Mouse (Mus musculus): ENCODE results near the gene Il10ra.

Il10ra gene

DNA sequence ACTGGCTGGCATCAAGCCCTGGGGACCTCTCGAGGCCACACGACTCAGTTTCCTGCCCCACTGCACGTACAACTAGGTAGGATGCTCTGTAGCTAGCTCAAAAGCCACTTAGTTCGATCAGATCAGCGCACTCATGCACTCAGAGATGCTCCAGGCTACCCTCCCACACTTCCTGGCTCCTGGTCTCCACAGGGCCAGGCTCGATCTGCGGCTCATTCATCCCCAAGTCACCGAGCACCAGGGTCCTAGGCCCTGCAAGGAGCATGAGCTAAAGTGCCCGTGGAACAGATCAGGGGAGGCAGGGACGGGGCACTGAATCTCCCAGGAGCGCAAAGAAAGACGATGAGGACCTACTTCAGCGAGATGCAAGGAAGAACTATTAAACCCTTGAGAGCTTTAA is 9.9 kb downstream of the Il10ra start:
- no peak for DNase-seq (ENCODE audit: low read depth)

DNA sequence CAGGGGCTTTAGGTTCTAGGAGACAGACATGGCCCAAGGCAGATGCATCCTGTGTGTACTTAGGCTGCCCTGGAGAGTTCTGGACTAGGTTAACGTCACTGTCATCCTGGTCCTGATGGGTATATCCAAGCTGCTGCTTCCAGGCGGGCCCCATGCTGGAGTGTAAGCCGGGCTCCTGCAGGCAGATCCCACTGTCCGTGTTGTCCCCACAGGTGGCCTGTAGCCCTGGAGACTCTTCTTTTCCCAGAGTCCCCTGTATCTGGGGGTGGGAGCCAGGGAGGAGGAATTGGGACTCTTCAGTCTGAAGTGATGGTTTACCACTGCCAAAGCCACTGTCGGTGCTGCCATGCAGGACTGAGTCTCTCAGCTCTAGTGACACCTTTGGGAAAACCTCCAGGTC is 13.0 kb downstream of the Il10ra start:
- DNase-seq (ENCODE audit: low read depth): no peak

DNA sequence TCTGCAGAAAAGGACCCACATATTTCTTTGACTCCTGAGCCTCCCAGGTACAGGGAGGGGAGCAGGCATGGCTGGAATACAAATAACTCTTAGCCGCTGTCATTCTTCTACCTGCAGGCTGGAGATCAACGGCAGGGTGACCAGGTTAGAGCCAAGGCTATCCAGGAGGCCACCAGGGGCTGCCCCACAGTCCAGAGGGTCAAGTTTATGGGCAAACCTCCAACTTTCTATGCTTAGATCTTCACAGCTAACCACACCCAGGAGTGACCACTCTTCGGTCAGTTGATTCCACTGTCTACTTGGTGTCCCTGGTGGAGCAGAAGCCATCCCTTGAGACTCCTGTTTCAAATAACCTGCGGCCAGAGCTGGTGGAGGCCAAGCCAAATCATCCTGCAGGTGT is 13.5 kb downstream of the Il10ra start:
- no peak for DNase-seq (ENCODE audit: low read depth)

DNA sequence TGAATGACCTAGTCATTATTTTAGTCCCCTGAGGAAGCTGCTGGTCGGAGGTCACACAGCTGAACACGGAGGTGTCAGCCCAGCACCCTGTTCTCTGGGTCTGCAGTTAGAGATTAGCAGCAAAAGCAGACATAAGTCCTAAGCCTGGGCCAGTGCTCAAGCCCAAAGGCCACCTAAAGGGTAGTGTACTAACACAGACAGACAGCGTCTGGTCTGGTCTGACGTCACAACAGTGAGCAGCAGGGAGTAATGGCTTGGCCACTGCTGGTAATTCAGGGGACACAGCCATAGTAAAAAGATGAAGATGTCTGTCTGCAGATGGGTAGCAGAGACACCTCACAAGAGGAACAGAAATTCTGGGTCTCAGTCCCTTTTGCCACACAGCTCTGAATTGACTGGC is 14.3 kb downstream of the Il10ra start:
- no peak for DNase-seq (ENCODE audit: low read depth)

DNA sequence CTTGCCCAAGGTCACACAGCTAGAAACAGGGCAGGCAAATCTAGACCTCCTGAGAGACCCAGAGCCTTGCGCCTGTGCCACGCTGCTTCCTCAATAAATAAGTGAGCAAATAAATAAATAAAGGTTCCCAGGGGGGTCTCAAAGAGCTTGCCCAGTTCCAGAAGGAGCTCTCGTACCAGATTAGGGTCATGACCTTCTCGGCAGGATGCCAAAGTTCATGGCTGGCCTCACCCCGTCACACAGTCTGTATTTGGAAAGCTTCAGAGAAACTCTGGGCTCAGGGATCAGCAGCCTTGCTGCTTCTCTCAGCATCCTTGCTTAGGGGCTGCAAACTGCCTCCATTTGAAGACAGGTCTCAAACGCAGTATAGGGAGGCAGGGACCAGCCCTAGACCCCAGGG is 14.9 kb downstream of the Il10ra start:
- no peak for DNase-seq (ENCODE audit: low read depth)

DNA sequence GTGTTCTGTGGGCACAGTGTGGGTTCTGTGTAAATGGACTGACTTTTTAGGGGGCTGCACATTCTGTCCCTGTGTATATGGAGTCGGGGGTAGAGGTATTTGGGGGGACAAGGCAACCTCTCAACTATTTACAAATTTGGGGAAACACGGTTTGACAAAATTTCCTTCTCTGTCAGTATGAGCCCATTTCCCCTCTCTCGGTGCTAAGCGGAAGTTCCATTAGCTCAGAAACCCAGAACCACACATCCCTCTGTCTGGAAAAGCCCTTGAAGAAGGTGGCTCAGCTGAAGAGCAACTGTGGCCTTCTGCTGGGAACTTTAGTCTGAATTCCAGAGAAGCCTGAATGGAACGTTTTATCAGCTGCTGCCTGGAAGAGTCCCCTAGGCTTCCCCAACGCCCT is 16.6 kb downstream of the Il10ra start:
- no peak for DNase-seq (ENCODE audit: low read depth)

DNA sequence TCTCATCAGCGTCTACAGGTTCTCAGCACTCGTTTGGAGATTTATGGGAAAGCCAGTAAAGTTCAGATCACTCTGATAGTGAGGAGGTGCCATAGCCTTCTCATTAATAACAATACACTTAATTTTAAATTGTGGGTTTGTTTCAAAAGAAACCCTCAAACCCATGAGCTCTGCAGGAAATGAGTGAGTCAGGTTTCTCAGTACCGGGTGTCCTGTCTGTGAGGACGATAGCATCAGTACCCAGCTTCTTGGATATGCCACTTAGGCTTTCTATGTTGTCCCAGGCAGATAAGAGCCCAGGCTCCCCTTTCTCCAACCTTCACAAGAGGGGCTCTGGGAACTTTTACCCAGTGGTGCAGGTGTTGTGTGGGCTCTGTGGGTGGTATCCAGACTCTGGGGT is 17.0 kb downstream of the Il10ra start:
- no peak for DNase-seq (ENCODE audit: low read depth)

DNA sequence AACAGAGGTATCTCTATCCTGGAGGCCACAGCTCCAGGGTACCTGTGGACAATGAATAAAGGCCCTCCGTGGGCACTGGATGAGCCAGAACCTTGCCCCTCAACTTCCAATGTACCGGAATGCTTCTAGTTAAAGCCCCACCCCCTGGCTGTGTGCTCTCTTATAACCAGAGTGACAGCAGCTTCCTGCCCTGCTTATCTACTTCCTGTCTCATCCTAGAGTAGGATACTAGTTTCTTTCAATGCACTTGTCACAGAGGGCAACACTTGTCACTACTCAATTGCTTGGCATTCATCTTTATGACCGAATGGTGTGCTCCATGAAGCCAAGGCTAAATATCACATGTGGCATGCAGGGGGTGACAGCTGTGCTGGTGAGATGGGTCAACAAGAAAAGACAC is 17.7 kb downstream of the Il10ra start:
- DNase-seq (ENCODE audit: low read depth): no peak

DNA sequence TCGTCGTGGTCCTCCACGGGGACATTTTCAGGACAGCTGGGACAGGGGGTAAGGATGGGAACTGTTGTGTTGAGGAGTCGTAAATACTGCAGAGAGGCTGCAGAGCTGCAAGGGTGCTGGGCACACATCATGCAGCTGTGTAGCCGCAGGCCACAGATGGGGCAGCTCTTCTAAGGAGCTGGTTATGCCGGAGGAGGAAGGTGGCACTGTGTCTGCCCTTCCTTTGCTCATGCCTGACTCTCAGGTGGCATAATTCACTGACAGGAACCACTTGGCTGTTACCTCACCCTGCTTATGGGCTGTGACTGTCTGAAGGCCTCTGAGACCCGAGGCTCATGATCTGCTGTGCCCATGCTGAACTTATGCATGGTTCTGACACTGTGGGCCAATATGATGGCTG is 18.6 kb downstream of the Il10ra start:
- DNase-seq (ENCODE audit: low read depth): no peak

DNA sequence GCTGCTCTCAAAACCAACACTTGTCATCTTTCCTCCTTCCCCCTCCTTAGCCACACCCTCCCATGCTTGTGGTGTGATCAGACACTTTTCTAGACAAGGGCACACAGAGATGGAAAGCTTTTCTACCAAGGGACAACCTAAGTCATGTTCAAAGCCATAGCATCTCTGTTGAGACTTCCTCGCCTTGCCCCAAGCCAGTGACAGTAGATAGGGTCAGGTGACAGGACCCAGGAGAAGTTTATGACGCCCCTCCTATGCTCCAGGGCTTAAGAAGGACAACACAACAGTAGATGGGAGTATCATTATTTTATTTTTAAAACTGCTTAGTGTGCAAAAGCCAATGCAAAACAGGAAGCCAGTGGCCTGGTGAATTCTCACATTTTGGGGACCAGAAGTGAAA is 21.4 kb downstream of the Il10ra start:
- DNase-seq (ENCODE audit: low read depth): no peak

DNA sequence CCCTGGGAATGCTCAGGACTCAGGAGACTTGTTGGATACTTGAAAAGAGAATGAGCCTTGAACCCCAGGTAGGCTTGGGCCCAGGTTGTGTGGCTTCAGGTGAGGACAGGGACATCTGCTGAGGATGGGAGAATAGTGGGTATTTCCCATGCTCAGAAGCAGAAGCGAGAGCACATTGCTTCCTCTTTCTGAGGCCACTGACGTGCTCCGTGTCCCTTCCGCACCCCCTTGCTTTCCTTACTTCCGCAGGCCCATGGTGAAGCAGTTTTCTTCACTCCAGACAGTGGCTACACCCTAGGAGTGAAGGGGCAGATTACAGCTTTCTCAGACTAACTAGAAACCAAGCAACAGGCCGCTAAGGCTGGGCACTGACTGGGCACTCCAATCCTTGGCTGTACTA is 22.9 kb downstream of the Il10ra start:
- DNase-seq (ENCODE audit: low read depth): no peak

DNA sequence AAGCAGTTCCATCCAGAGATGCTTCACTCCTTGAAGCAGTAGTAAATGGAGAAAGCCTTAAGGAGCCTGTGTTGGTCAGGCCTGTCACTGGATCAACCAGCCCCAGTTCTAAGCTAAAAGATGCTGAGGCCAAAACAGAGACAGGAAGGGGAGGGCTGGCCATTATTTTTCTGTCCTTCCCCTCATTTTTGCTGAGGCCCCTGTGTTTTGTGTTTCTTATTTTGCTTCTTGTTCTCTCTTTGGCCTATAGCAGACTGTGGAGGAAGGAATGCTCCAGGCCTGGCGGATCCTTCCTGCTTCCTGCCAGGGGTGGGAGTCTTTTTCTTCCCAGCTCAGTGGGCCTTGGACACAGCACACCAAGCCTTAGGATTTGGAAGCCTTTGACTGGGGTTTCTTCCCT is 23.5 kb downstream of the Il10ra start:
- DNase-seq (ENCODE audit: low read depth): no peak

DNA sequence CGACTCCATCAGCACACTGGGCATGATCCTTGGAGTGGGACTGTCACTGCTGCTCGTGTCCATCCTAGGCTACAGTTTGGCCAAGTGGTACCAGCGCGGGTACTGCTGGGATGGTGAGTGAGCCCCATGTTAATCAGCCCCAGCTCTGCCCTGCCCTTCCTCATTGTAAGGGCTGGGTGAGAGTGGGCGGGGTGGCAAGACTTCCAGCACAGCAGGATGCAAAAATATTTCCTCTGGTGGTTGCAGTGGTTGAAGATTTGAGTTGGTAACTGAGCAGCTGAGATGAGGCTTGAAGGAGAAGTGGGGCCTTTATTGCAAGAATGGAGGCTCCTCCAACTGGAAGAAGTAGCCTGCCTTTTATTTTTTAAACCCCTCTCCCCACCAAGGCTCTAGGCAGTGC is 27.6 kb downstream of the Il10ra start:
- no peak for DNase-seq (ENCODE audit: low read depth)

DNA sequence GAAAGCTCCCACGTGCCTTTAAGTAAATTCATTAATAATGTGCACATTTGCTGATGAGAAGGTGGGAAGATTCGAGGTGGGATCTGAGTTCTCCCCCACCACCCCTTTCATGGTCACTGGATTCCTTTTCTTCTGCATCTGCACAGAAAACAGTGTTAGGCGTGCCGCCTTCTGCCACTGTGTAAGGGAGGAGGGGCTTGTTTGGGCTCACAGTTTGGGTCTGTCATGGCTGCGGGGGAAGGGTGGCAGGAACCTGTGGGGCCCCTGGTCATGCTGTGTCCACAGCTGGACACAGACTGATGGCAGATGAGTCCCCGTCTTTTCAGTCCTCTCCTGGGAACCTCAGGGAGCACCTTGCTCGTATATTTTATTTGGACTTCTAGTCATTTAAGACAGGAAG is 32.2 kb downstream of the Il10ra start:
- DNase-seq (ENCODE audit: low read depth): no peak

DNA sequence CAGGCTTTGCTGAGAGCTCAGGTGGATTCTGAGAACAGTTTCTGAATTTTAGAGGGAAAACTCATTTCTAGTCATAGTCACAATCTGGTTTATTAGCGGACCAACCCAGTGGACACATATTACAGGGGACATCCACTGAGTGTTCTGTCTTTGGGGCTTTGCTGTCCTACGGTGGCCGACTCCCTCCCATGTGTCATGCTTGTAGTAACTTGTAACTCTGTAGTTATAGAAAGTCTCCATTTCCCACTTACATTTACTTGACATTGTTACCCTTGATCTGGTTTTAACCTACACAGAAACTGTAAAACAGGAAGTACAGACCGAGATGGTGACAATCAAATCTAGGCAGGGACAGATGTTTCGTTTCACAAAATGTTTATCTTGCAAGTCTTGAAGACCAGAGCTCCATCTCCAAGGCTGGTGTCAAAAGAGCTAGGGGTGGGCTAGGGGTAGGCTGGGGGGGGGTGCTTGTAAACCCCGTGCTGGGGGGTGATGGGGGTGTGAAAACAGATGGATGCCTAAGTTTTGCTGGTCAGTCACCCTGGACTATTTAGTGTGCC is 33.2 kb downstream of the Il10ra start:
- DNase-seq (ENCODE audit: low read depth): no peak

DNA sequence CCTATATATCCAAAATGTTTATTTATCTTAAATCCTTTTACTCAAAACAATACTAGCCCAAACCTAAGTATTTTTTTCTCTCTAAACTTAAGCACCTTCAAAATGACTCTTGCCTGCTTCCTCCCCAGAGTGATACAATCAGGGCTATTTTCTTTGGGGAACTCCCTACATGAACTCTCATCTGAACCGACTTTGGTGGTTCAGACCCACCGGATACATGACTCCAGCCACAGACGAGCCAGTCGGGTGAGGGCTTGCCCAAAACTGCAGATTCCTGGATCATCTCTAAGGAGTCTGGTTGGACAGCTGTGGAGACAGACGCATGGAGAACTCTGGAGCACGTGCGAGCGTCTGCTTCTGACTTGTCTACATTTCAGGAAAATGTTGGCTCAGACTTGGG is 39.6 kb downstream of the Il10ra start:
- DNase-seq (ENCODE audit: low read depth): no peak

DNA sequence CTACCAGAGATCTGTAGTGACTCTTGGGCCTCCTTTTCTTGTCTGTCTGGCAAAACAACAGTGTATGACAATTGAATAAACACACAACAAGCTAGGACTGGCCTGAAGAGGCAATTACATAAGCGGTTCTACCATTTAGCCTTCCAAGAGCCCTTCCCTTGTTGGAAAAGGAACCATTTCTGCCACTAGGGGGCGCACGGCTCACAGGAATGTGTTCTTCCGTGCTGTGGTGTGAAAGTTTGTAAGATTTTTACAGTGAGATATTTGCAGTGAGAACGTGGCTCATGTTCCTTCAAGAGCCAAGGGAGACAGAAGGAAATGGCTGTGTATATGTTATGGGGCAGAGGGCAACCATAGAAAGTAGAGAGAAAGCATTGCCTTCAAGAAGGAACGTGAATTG is 47.4 kb downstream of the Il10ra start:
- peak; percentile 82 for DNase-seq (ENCODE audit: low read depth)

DNA sequence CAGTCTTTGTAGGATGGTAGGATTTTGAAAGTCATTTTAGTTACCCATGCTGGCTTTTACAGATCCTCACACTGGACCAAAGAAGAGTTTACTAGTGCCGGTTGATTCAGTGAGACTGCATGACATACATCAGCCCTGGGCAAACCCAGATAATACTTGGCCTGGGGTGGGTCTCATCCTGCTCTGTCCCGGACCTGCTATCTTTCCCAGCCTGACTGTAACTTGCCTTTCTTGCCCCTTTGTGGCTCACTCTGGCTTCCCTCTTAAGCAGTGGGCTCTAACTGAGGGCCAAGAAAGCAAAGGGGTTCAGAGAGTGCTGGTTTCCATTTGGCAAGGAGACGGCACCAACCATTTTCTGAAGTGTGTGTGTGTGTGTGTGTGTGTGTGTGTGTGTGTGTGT is 49.3 kb downstream of the Il10ra start:
- DNase-seq (ENCODE audit: low read depth): no peak

DNA sequence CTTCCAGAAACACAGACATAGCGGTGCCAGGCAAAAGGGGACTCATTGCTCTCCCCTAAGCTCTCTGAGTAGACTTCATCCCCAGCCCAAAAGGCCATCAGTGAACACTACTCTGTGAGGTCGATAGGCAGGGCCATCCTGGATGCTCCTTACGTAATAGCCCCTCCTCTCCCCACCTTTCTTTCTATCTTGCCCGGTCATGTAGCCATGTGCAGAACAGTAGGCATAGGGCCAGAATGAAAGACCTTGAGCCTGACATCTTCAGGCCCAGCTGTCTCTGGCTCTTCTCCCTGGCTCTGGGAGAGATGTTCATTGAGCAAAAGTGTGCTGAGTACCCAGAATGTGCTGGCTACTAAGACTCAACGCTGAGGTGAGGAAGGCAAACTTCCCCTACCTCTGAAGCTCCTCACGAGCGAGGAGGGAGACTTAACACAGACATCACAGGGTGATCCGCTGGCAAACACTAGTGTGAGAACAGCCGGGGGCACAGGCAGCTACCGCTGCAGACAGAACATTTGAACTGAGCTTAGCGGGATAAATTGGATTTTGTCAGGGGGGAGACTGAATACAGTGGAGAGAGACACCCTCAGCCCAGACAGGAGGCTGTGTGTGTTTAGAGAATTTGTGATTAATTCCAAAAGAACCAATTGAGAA is 53.3 kb downstream of the Il10ra start:
- no peak for DNase-seq (ENCODE audit: low read depth)

DNA sequence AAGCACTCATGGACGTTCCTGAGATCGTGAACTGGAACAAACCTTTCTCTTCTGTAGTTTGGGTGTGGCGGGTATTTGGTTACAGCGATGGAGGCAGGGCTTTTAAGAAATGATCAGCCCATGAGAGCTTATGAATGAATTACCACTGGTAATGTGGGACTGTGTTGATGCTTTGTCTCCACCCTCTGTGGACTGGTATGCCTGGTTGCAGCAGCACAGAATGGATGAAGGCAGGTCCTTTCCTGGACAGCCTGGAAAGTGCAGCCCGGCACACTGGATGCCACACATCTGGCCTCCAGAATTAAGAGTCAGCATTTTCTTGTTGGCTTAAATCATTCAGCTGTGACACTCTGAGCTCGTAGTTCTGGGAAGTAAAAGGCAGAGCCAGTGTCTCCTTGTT is 56.9 kb downstream of the Il10ra start:
- DNase-seq (ENCODE audit: low read depth): no peak

DNA sequence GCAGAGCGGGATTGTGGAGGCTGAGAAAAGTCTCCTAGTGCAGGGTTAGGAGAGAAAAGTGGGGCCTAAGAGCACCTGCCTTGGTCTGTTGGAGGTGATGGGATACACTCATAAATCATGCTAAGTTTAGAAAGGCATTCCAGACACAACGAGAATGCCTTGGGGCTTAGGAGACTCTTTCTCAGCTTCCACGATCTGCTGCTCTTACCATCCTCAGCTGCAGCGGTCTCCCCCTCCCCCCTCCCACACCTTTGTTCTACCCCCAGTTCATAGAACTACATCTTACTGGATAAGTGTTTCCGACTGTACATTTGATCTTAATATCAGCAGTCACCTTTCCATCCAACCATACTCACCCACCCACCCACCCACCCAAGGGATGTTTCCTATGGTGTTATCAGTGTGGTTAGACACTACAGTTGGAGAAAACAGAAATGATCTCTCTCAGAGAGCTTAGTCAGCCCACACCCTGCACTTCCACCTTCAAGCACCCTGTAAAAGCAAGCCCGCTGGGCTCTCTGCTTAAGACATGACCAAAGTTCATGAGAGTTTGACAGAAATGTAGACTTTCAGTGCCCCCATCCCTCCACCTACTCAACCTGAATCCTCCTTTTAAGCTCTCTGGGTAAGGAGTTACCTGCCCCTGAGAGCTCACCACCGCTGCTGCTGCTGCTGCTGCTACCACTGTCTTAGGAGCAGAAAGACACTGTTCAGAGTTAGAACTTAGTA is 61.8 kb downstream of the Il10ra start:
- no peak for DNase-seq (ENCODE audit: low read depth)

DNA sequence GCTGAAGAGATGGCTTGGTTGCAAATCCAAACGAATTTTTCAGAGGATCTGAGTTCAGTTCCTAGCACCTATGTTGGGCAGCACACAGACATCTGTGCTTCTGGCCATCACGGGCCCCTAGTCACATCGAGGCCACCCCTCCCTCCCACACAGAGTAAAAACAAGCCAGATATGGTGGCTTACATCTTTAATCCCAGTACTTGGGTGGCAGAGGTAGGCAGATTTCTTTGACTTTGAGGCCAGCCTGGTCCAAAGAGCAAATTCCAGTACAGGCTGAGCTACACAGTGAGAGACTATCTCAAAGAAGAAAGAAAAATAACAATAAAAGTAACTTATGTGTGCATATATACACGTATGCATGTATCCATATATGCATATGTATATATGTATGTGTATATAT is 62.8 kb downstream of the Il10ra start:
- DNase-seq (ENCODE audit: low read depth): no peak

DNA sequence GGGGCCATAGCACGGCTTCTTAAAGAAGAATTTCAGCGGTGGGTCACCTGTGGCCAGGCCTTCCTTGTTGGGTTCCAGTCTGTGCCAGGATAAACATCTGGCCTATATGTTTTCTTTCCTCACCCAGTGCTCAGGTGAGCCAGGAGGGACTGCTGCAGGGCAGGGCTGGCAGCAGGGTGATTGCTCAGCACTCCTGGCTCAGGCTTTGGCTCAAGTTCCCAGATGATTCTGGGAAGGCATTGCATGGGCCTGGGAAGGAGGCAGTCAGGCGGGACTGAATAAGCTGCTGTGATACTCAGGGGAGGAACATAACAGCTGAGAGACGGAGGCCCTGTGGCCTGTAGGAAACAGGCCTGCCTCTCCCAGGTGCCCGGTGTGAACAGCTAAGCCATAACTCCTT is 63.8 kb downstream of the Il10ra start:
- DNase-seq (ENCODE audit: low read depth): no peak

All from NIH3T3 (cell line).